ENCODE assay signal across 30 mouse cellular contexts in the genomic region with DNA sequence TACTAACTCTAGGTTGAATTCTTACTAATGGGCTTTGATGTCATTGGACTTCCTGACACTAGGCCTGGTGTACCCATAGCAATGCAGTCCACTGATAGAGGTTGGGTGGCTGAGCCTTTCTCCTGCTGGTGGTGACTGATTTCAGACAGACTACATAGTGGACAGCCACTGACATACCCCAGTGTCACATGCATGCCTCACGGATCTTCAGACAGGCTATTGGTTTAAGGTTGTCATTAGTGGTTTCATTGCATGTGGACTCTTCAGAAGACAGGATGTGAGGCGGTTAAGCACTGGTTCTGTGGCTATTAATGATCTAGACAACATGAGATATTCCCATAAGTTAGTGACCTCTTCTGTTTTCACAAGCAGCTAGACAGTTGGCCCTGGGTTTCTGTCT.
DNase-seq lines count a peak whose midpoint lies in the region; ATAC-seq and TF ChIP-seq lines count a peak whose summit lies in the region.
"Had no signal": no experiment of that assay in that cellular context is flagged by ENCODE, and none has a peak within 500 bp of the region (broad histone marks: within the 10 kb centered on the region; RNA-seq: fewer than 3 reads in every experiment).

No protein-coding gene starts in this region.

- DNase-seq in layer of hippocampus, adult 2 months (ENCODE audit: low spot score in 2 of 2) = no peak
- no peak for DNase-seq in layer of hippocampus, adult 8-10 months (ENCODE audit: low spot score in 2 of 2)
- peak; percentile 42 for DNase-seq in CH12.LX (ENCODE audit: extremely low read depth)
- no peak for DNase-seq in lung, postnatal 36 days
- no peak for DNase-seq in right cerebral cortex, postnatal 36 days (ENCODE audit: low spot score in 2 of 2)
- no peak for DNase-seq in left cerebral cortex, adult 9 months (ENCODE audit: low spot score in 2 of 2)
- DNase-seq: adrenal gland, postnatal 25 days; cerebellum, adult 11 months; cerebellum, adult 9-10 months; cerebellum, postnatal 36 days; gastrocnemius, adult 2 months; gastrocnemius, postnatal 36 days; kidney, adult 2 months; kidney, postnatal 36 days; left cerebral cortex, postnatal 4 days; liver, embryonic 13.5 days; lung, adult 2 months; lung, postnatal 10 days; thymus, adult 18-20 months; thymus, postnatal 4 days had no signal

- H3K27me3 ChIP-seq in CH12.LX (replicated peaks) = no peaks in the 10 kb centered on the region
- H3K27me3 ChIP-seq: heart, embryonic 15.5 days; hindbrain, embryonic 12.5 days; intestine, embryonic 15.5 days; liver, embryonic 13.5 days; midbrain, embryonic 12.5 days had no signal

- no peaks in the 10 kb centered on the region for H3K79me2 ChIP-seq in CH12.LX (replicated peaks; ENCODE audit: control insufficient read depth, extremely low read depth, insufficient read depth, poor library complexity, severe bottlenecking)

- peaks cover 11 to 47% of the 10 kb centered on the region in 2 experiments for H3K4me1 ChIP-seq in CH12.LX (ENCODE audit: control insufficient read depth in 1 of 2, insufficient read depth in 2 of 2)
- no peaks in the 10 kb centered on the region for H3K4me1 ChIP-seq in brown adipose tissue, adult 24 weeks (ENCODE audit: control insufficient read depth, insufficient read depth, insufficient read length, low read length)
- H3K4me1 ChIP-seq: heart, embryonic 15.5 days; intestine, embryonic 15.5 days; liver, embryonic 13.5 days; midbrain, embryonic 12.5 days had no signal

- dilution Hi-C loops in CH12.LX (cut with MboI; ENCODE audit: extremely low pct_ligation_motif_present, extremely low pct_unique_long_range_greater_than_20kb, low sequenced_read_pairs) = no loop called here

- no peak overlapping the region for H3K4me2 ChIP-seq in CH12.LX (ENCODE audit: insufficient read depth, low read depth, poor library complexity, severe bottlenecking)
- H3K4me2 ChIP-seq: heart, embryonic 15.5 days; hindbrain, embryonic 12.5 days; intestine, embryonic 15.5 days; liver, embryonic 13.5 days; midbrain, embryonic 12.5 days had no signal

- H3K9ac ChIP-seq in CH12.LX (ENCODE audit: insufficient read depth, low read depth) = no peak overlapping the region
- H3K9ac ChIP-seq: heart, embryonic 15.5 days; hindbrain, embryonic 12.5 days; intestine, embryonic 15.5 days; liver, embryonic 13.5 days; midbrain, embryonic 12.5 days had no signal

- in situ Hi-C loops in CH12.LX (cut with MboI; ENCODE audit: low pct_ligation_motif_present, low pct_unique_long_range_greater_than_20kb, low sequenced_read_pairs) = no loop called here

- 0 out of 2 replicates have a peak overlapping the region, but pooled peaks have one; percentile 10 for H3K27ac ChIP-seq in layer of hippocampus, adult 2 months
- H3K27ac ChIP-seq in CH12.LX (ENCODE audit: insufficient read depth, low read depth) = no peak overlapping the region
- peak overlapping the region; percentile 58 for H3K27ac ChIP-seq in brown adipose tissue, adult 24 weeks (replicated peaks; ENCODE audit: low read depth, low read length)
- H3K27ac ChIP-seq: gastrocnemius, adult 2 months; heart, embryonic 15.5 days; hindbrain, embryonic 12.5 days; hindbrain, postnatal 0 days; intestine, embryonic 15.5 days; liver, embryonic 13.5 days; midbrain, embryonic 12.5 days; stomach, postnatal 0 days had no signal

- H3K36me3 ChIP-seq in CH12.LX (replicated peaks in 1 of 2; ENCODE audit: control insufficient read depth in 1 of 2, insufficient read depth in 1 of 2, low read length in 1 of 2) = no peaks in the 10 kb centered on the region
- H3K36me3 ChIP-seq: heart, embryonic 15.5 days; hindbrain, embryonic 12.5 days; intestine, embryonic 15.5 days; liver, embryonic 13.5 days; midbrain, embryonic 12.5 days had no signal

- TF ChIP-seq EP300 in CH12.LX (IDR thresholded peaks at IDR 0.05; ENCODE audit: low read length) = no peak

- TF ChIP-seq CTCF in layer of hippocampus, adult 2 months (conservative IDR thresholded peaks at IDR 0.05) = no peak
- TF ChIP-seq CTCF in CH12.LX (conservative IDR thresholded peaks at IDR 0.05 in 1 of 2, IDR thresholded peaks at IDR 0.05 in 1 of 2; ENCODE audit: low read depth in 2 of 2, low read length in 2 of 2) = no peak

- peak; percentile 37; the same call in 1 of the 2 replicates for ATAC-seq in megakaryocyte progenitor cell, adult 5-6 weeks (replicated peaks; ENCODE audit: poor library complexity)
- ATAC-seq: forebrain, embryonic 16.5 days; hindbrain, postnatal 0 days; intestine, embryonic 15.5 days had no signal

- peaks cover 2% of the 10 kb centered on the region for H3K9me3 ChIP-seq in CH12.LX (replicated peaks; ENCODE audit: low read length)
- H3K9me3 ChIP-seq: heart, embryonic 15.5 days; hindbrain, embryonic 12.5 days; intestine, embryonic 15.5 days; liver, embryonic 13.5 days; midbrain, embryonic 12.5 days had no signal

- TF ChIP-seq RAD21 in CH12.LX (IDR thresholded peaks at IDR 0.05; ENCODE audit: low read depth, low read length) = no peak

- TF ChIP-seq POLR2A in CH12.LX (IDR thresholded peaks at IDR 0.05; ENCODE audit: low read depth, low read length) = no peak

- H3K4me3 ChIP-seq in layer of hippocampus, adult 2 months = no peak overlapping the region
- no peak overlapping the region for H3K4me3 ChIP-seq in CH12.LX (replicated peaks in 1 of 3; ENCODE audit: low read depth in 2 of 3, low read length in 2 of 3, poor library complexity in 1 of 3)
- H3K4me3 ChIP-seq in brown adipose tissue, adult 24 weeks (ENCODE audit: insufficient read depth, low read depth, low read length) = no peak overlapping the region
- H3K4me3 ChIP-seq: erythroblast, embryonic 14.5 days; gastrocnemius, adult 2 months; heart, embryonic 15.5 days; hindbrain, embryonic 12.5 days; intestine, embryonic 15.5 days; liver, embryonic 13.5 days; midbrain, embryonic 12.5 days had no signal

TF ChIP-seq in CH12.LX, 34 proteins besides CTCF, POLR2A, EP300 and RAD21:
- no peak for TF ChIP-seq NELFE (IDR thresholded peaks at IDR 0.05; ENCODE audit: low read depth, low read length)
- TF ChIP-seq JUN (IDR thresholded peaks at IDR 0.05; ENCODE audit: insufficient read depth, low read depth, low read length) = no peak
- no peak for TF ChIP-seq CHD2 (IDR thresholded peaks at IDR 0.05; ENCODE audit: low read length)
- TF ChIP-seq ZMIZ1 (IDR thresholded peaks at IDR 0.05; ENCODE audit: low read depth, low read length) = no peak
- TF ChIP-seq BHLHE40 (IDR thresholded peaks at IDR 0.05; ENCODE audit: low read depth, low read length) = peak; percentile 56; the same call in 1 of the 2 replicates
